Mouse (Mus musculus) embryonic fibroblast, embryonic 13.5 days (primary cell): ENCODE results near the gene 1700019D03Rik. TPM values are rescaled to one million over a fixed set of nuclear protein-coding genes. Genes with fewer than 3 reads are reported as not detected.

Source experiments
- H3K27ac ChIP-seq: 2 replicates; pipeline ENCODE4 v1.5.1; 2012; ENCODE audit warnings: low read length, control low read depth, inconsistent platforms; ENCODE audit not compliant: insufficient read depth
- H3K4me1 ChIP-seq: 2 replicates; pipeline ENCODE4 v1.6.1; 2011; ENCODE audit warnings: low read length; ENCODE audit not compliant: control insufficient read depth, insufficient read depth
- H3K4me3 ChIP-seq: 2 replicates; pipeline ENCODE4 v1.5.1; 2011; ENCODE audit warnings: mild to moderate bottlenecking, control low read depth, low read length; ENCODE audit not compliant: insufficient read depth
- CTCF ChIP-seq: IDR thresholded peaks from 2 replicates; pipeline ENCODE4 v1.5.1; 2011; ENCODE audit warnings: mild to moderate bottlenecking, control low read depth, low read length, moderate library complexity, borderline replicate concordance; ENCODE audit not compliant: insufficient read depth
- POLR2A ChIP-seq: IDR thresholded peaks from 2 replicates; pipeline ENCODE4 v1.6.1; 2011; ENCODE audit warnings: low read depth, mild to moderate bottlenecking, control low read depth, low read length, moderate library complexity
- polyA plus RNA-seq: library from polyadenylated mRNA; stranded (reverse); fragments of >200 nt; gene quantifications from 2 replicates; pipeline ENCODE4 v1.2.4, GENCODE M21; 2011; ENCODE audit warnings: low read depth; ENCODE audit not compliant: missing spikeins, insufficient read length

The 1700019D03Rik gene
- 0.47 TPM in 1 of 2 replicates, not detected in the other for polyA plus RNA-seq

DNA sequence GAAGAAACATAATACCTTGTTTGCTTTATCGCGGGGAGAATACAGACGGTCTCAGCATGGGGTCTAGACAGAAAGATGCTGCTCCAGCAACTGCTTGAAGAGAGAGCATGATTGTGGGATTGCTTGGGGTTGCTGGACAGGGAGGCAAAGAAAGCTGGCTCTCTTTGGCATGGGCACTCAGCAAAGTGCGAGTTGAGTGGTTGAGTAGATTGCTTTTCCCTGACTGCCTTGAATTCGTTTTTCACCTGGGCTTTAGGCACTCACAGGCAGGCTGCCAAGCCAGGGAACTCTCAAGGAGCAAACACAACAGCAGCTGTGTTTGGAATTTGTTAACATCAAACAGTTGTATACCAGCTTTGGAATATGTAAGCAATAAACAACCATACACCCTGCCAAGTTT, at the start of gene 1700019D03Rik:
1700019D03Rik (minus strand) TSS at position 101 of the 400 bp plus-strand sequence.
- no peak within 1 kb of the TSS for H3K4me3 ChIP-seq
- no peak within 1 kb of the TSS for H3K27ac ChIP-seq
- no peak for TF ChIP-seq POLR2A
- no peak for TF ChIP-seq CTCF
- no peaks in the 10 kb centered on the region for H3K4me1 ChIP-seq

DNA sequence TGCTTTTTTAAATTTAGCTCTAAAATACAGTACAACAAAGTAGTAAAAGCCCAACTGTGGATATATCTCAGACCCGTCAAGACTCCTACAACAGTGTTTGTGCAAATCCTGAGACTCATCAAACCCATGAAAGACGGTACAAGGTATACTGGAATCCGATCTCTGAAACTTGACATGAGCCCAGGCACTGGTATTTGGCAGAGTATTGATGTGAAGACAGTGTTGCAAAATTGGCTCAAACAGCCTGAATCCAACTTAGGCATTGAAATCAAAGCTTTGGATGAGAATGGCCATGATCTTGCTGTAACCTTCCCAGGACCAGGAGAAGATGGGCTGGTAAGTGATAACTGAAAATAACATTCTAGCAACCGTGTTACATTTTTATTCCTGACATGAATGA, 43.9 kb upstream of the 1700019D03Rik start:
- Histone ChIP-seq H3K4me1 (no peaks in the 10 kb centered on the region), H3K4me3 (no peak overlapping the region), H3K27ac (no peak overlapping the region)
- TF ChIP-seq CTCF: no peak
- TF ChIP-seq POLR2A: no peak

DNA sequence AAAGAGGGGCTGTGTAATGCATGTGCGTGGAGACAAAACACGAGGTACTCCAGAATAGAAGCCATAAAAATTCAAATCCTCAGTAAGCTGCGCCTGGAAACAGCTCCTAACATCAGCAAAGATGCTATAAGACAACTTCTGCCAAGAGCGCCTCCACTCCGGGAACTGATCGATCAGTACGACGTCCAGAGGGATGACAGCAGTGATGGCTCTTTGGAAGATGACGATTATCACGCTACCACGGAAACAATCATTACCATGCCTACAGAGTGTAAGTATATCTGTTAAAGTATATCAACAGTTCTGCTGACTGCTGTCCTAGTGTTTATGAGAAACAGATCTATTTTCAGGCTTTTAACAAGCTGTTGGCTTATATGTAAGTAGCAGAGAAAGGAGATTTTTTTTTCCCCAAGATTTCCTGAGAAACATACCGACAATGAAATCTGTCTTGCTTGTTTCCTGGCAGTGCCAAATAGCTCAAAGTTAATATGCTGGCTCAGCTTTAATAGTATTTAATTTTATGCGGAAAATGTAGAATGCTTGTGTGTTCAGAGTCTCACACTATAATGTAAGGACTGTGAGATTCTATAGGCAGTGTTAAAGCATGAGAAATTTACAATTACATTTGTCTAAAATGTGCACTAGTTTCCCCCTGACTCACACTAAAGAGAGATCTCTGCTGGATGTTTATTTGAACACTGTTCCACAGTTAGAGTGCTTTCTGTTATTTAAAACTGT, 42.1 kb upstream of the 1700019D03Rik start:
- no peaks in the 10 kb centered on the region for H3K4me1 ChIP-seq
- H3K27ac ChIP-seq: no peak overlapping the region
- no peak overlapping the region for H3K4me3 ChIP-seq
- TF ChIP-seq POLR2A (no peak), CTCF (no peak)

DNA sequence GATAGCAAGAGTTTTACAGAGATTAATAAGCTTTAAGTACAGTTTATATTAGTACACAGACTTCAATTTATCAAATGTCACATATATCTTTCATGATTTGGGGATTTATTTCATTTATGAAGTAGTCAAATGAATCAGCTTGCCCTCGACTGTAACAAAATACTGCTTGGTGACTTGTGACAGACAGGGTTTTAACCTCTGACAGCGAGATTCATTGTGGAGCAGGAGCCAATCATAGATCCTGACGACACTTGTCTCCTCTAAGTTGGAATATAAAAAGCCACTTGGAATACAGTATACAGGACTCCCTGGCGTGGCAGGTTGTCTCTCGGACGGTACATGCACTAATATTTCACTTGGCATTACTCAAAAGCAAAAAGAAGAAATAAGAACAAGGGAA, 41.4 kb upstream of the 1700019D03Rik start, which contains the start of gene Mstn:
Mstn (plus strand) TSS at position 301 of the 400 bp plus-strand sequence.
- TF ChIP-seq POLR2A: no peak
- TF ChIP-seq CTCF: no peak
- Histone ChIP-seq H3K4me3 (no peak within 1 kb of the TSS), H3K27ac (no peak within 1 kb of the TSS)

DNA sequence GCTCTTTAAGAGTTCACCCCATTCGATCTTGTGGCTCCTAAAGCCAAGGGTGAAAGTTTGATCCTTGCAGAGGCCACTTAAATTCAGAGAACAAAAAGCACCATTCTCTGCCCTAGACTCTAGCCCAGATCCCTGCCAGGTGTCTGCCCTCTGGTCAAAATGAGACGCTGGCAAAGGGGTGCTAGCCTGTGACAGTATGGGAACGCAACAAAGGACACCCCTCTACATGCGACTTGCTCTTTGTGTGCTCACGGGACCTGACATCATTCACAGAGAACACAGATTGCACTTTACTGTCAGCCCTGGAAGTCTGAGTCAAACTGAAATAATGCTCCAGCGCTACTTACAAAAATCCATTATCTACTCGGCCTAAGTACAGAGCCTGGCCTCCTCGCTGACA, 40.5 kb upstream of the 1700019D03Rik start:
- H3K4me1 ChIP-seq: no peaks in the 10 kb centered on the region
- H3K4me3 ChIP-seq: no peak overlapping the region
- TF ChIP-seq CTCF: no peak
- no peak overlapping the region for H3K27ac ChIP-seq

More for the DNA sequence above, 41.4 kb upstream of the 1700019D03Rik start, which contains the start of gene Mstn:
- H3K4me1 ChIP-seq: no peaks in the 10 kb centered on the region

DNA sequence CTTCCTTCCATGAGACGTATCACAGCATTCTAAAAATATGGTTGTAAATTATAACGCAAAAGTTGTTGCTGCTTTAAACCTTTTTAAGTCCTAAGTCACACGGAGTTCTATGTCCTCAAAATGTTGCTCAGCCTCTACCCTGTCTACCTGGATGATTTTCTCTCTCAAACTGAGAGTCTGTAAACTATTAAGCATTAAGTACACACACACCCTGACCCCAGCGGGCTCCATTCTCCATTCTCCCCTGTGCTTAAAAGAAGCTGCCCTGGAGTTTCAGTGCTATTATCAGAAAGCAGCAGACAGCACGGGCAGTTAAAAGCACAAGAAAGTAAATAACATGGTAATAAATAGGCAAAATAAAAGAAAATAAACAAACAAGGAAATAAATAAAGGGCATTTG, 39.1 kb upstream of the 1700019D03Rik start:
- H3K4me1 ChIP-seq: no peaks in the 10 kb centered on the region
- TF ChIP-seq POLR2A (no peak), CTCF (no peak)
- no peak overlapping the region for H3K27ac ChIP-seq
- no peak overlapping the region for H3K4me3 ChIP-seq

DNA sequence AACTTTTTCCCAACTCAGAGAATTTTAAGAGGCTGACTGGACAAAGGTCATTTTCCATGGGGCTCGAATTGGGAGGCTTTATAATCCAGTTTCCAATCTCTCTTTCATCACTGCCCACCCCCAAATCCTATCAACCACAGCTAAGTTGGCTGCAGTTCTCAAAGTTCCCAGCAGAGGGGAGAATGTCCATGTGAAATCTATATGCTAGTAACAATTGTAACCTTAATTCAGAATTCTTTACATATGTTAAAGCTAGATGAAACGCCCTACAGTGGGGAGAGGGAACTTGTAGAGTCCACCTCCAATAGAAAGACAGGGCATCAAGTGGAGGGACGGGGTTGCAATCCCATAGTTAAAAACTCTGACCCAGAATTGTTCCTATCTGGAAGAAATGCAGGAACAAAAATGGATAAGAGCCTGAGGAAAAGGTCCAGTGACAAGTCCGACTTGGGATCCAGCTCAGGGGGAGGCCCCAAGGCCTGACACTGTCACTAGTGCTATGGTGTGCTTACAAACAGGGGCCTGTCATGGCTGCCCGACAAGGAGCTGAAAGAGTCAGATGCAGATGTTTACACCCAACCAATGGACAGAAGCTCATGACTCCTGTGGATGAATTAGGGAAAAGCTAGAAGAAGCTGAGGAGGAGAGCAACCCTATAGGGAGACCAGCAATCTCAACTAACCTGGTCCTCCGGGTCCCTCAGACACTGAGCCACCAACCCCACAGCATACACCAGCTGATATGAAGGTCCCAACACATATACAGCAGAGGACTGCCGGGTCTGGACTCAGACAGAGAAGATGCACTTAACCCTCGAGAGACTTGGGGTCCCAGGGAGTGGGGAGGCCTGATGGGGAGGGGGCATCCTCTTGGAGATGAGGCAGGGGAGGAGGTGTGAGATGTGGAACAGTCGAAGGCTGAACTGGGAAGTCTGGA, 33.4 kb upstream of the 1700019D03Rik start:
- Histone ChIP-seq H3K27ac (no peak overlapping the region), H3K4me3 (no peak overlapping the region), H3K4me1 (no peaks in the 10 kb centered on the region)
- TF ChIP-seq CTCF (no peak), POLR2A (no peak)

DNA sequence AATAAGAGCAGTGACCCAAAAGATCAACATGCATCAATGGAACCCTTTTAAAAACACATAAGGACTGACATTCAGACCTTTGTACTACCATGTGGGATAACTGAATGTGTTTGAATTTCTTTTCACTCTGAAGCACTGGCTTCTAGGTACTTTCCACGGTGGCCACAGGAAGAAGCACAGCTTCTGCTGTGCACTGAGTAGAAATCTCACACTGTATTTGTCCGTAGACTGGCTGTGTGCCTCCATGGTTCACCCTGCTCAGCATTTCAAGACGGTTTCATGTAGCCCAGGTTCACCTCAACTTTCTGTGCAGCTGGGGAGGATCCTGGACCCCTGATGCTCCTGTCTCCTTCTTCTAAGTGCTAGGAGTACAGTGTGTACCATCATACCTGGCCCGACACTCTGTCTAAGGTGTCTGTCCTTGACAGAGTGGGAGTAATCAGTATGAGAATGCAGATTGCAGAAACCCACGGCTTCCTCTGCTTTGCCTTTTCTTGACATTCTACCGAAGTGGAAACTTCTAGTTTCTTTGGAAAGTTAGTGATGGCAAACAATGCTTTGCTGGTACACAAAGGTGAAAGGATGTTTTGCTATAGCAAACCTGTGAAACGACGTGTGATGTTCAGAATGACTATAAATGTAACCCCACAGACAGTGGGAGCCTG, 29.9 kb upstream of the 1700019D03Rik start:
- Histone ChIP-seq H3K27ac (no peak overlapping the region), H3K4me1 (no peaks in the 10 kb centered on the region), H3K4me3 (no peak overlapping the region)
- TF ChIP-seq POLR2A: no peak
- no peak for TF ChIP-seq CTCF

DNA sequence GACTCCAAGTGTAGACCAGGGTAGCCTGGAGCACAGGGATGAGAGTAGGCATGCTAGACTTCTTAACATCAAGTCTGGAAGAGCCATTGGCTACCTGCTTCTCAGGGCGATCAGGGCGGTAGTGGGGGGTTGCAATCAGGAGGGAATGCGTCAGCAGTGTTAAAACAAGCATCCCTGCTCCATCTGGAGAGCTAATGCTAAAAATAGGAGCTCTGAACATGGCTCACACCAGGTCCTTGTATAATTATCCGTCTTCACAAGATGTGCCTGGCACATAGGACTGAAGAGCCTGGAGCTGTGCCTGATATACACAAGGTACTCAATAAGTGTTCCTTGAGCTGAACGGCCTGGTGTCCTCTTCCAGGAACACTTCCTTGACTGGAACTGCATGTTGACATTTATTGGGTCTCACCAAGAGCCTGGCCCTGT, 17.5 kb upstream of the 1700019D03Rik start:
- H3K27ac ChIP-seq: no peak overlapping the region
- TF ChIP-seq CTCF (no peak), POLR2A (no peak)
- no peaks in the 10 kb centered on the region for H3K4me1 ChIP-seq
- no peak overlapping the region for H3K4me3 ChIP-seq
